Mouse (Mus musculus): Measurements from ENCODE around the gene Gtf3a. TPM values are rescaled to one million over a fixed set of nuclear protein-coding genes. Genes with fewer than 3 reads are reported as not detected.

The Gtf3a gene
- polyA plus RNA-seq, 1 experiment from 2014 or later = 136 TPM

- Histone ChIP-seq H3K4me1 (ENCODE audit: control insufficient read depth, insufficient read depth, low read length) (peaks cover 7% of the 10 kb centered on the region; the same call in 1 of the 2 replicates), H3K36me3 (ENCODE audit: control insufficient read depth, insufficient read depth, low read length) (no peaks in the 10 kb centered on the region), H3K9ac (ENCODE audit: low read depth, low read length) (no peak overlapping the region), H3K4me2 (ENCODE audit: low read depth, low read length) (no peak overlapping the region), H3K27ac (ENCODE audit: low read length) (no peak overlapping the region), H3K9me3 (ENCODE audit: control insufficient read depth, low read length) (no peaks in the 10 kb centered on the region), H3K27me3 (replicated peaks; ENCODE audit: control insufficient read depth, insufficient read depth, low read length) (no peaks in the 10 kb centered on the region), H3K4me3 (ENCODE audit: low read length) (no peak overlapping the region)
- WGBS = 68% methylated on average over 10 of the region's 10 CpGs
- ATAC-seq = no peak
These were observed 23.5 kb downstream of the Gtf3a start for GRCm38 (mm10) chr5:146971776-146972561.

- no peaks in the 10 kb centered on the region for H3K9me3 ChIP-seq (ENCODE audit: control insufficient read depth, low read length)
- 87% methylated on average over 9 of the region's 9 CpGs for WGBS
These were observed 24.9 kb downstream of the Gtf3a start for GRCm38 (mm10) chr5:146973353-146973752.

DNA sequence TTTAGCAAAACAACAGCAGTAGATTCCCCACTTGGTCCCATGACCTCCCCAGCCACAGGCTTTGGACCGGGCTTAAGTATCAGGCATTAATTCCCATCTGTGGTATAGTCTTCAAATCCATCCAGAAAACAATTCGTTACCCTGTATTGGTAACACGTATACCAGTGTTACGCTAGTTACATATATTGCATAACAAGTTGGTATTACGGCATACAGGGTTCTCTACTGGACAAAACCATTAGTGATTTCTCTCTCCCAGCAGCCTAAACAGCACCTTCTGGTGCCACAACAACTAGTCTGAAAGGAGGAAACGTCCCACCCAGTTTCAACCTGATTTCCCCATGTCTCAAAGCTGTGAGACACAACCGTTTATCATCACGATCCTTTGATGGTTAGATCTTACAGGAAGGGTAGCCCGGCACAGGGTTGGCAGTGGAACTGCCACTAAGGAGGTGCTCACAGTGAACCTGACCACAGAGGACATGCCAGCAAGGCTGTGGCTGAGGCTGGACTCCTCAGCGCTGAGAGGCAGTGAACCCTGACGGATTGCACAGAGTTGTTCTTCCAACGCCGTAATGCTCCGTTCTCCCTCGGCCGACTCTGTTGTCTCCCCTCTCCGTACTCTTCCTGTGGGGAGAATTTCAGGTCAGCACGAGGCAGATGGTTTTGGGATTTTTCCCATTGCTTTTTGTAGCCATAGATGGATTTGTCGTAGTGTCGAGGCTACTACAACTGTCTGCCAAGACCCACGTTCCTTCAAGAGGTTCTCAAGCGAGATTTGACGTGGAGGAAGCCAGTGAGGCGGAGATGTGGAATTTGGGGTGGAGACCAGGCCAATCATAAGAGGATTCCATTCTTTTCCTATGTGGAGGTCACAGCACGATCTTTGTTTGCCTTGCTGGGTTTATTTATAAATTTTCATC is 25.7 kb downstream of the Gtf3a start:
- Histone ChIP-seq H3K4me3 (ENCODE audit: low read length) (no peak overlapping the region), H3K27me3 (replicated peaks; ENCODE audit: control insufficient read depth, insufficient read depth, low read length) (no peaks in the 10 kb centered on the region), H3K36me3 (ENCODE audit: control insufficient read depth, insufficient read depth, low read length) (no peaks in the 10 kb centered on the region), H3K27ac (ENCODE audit: low read length) (no peak overlapping the region), H3K9me3 (ENCODE audit: control insufficient read depth, low read length) (no peaks in the 10 kb centered on the region), H3K4me1 (ENCODE audit: control insufficient read depth, insufficient read depth, low read length) (peaks cover 7% of the 10 kb centered on the region; the same call in 1 of the 2 replicates), H3K9ac (ENCODE audit: low read depth, low read length) (0 out of 2 replicates have a peak overlapping the region, but pooled peaks have one; percentile 52), H3K4me2 (ENCODE audit: low read depth, low read length) (0 out of 2 replicates have a peak overlapping the region, but pooled peaks have one; percentile 2)
- peak; percentile 36; the same call in 1 of the 2 replicates for ATAC-seq
- 64% methylated on average over 25 of the region's 25 CpGs for WGBS

More at GRCm38 (mm10) chr5:146973353-146973752, 24.9 kb downstream of the Gtf3a start:
- no peak overlapping the region for H3K27ac ChIP-seq (ENCODE audit: low read length)
- H3K4me3 ChIP-seq (ENCODE audit: low read length) = no peak overlapping the region
- H3K4me1 ChIP-seq (ENCODE audit: control insufficient read depth, insufficient read depth, low read length) = peaks cover 7% of the 10 kb centered on the region; the same call in 1 of the 2 replicates
- no peak overlapping the region for H3K9ac ChIP-seq (ENCODE audit: low read depth, low read length)
- H3K4me2 ChIP-seq (ENCODE audit: low read depth, low read length) = no peak overlapping the region
- ATAC-seq = no peak
- H3K36me3 ChIP-seq (ENCODE audit: control insufficient read depth, insufficient read depth, low read length) = no peaks in the 10 kb centered on the region
- no peaks in the 10 kb centered on the region for H3K27me3 ChIP-seq (replicated peaks; ENCODE audit: control insufficient read depth, insufficient read depth, low read length)

DNA sequence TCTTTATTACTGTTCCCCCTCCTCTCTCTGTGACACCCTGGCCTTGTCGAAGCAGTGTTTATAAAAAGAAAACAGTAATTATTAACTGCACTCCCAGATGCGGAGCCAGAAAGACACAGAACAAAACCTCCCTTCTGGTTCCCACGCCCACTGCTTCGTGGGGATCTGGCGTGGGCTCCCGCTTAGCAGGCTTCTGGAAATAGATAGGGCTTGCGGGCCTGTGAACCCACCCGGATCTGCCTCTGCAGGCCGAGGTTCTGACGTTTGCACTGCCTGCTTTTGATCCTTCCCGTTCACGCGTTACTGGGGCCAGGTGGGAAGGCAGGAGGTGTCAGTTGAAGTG is 26.3 kb downstream of the Gtf3a start:
- no peaks in the 10 kb centered on the region for H3K36me3 ChIP-seq (ENCODE audit: control insufficient read depth, insufficient read depth, low read length)
- no peaks in the 10 kb centered on the region for H3K27me3 ChIP-seq (replicated peaks; ENCODE audit: control insufficient read depth, insufficient read depth, low read length)
- 34% methylated on average over 13 of the region's 13 CpGs for WGBS
- H3K27ac ChIP-seq (ENCODE audit: low read length) = no peak overlapping the region
- H3K4me1 ChIP-seq (ENCODE audit: control insufficient read depth, insufficient read depth, low read length) = peaks cover 7% of the 10 kb centered on the region; the same call in 1 of the 2 replicates
- peak overlapping the region; percentile 52 for H3K9ac ChIP-seq (ENCODE audit: low read depth, low read length)
- H3K9me3 ChIP-seq (ENCODE audit: control insufficient read depth, low read length) = no peaks in the 10 kb centered on the region
- H3K4me3 ChIP-seq (ENCODE audit: low read length) = no peak overlapping the region
- ATAC-seq = no peak
- 0 out of 2 replicates have a peak overlapping the region, but pooled peaks have one; percentile 2 for H3K4me2 ChIP-seq (ENCODE audit: low read depth, low read length)

- no peaks in the 10 kb centered on the region for H3K4me1 ChIP-seq (ENCODE audit: control insufficient read depth, insufficient read depth, low read length)
- 86% methylated on average over 6 of the region's 6 CpGs for WGBS
- no peak overlapping the region for H3K4me3 ChIP-seq (ENCODE audit: low read length)
- H3K4me2 ChIP-seq (ENCODE audit: low read depth, low read length) = no peak overlapping the region
- H3K9ac ChIP-seq (ENCODE audit: low read depth, low read length) = no peak overlapping the region
- H3K36me3 ChIP-seq (ENCODE audit: control insufficient read depth, insufficient read depth, low read length) = no peaks in the 10 kb centered on the region
- no peak overlapping the region for H3K27ac ChIP-seq (ENCODE audit: low read length)
- no peak for ATAC-seq
- no peaks in the 10 kb centered on the region for H3K9me3 ChIP-seq (ENCODE audit: control insufficient read depth, low read length)
- no peaks in the 10 kb centered on the region for H3K27me3 ChIP-seq (replicated peaks; ENCODE audit: control insufficient read depth, insufficient read depth, low read length)
These were observed 32.9 kb downstream of the Gtf3a start for GRCm38 (mm10) chr5:146981376-146981775.

GRCm38 (mm10) chr5:146983216-146983615 is 34.8 kb downstream of the Gtf3a start:
- Histone ChIP-seq H3K4me3 (ENCODE audit: low read length) (no peak overlapping the region), H3K36me3 (ENCODE audit: control insufficient read depth, insufficient read depth, low read length) (no peaks in the 10 kb centered on the region), H3K4me1 (ENCODE audit: control insufficient read depth, insufficient read depth, low read length) (no peaks in the 10 kb centered on the region), H3K9me3 (ENCODE audit: control insufficient read depth, low read length) (no peaks in the 10 kb centered on the region), H3K9ac (ENCODE audit: low read depth, low read length) (no peak overlapping the region), H3K27ac (ENCODE audit: low read length) (no peak overlapping the region), H3K4me2 (ENCODE audit: low read depth, low read length) (no peak overlapping the region), H3K27me3 (replicated peaks; ENCODE audit: control insufficient read depth, insufficient read depth, low read length) (no peaks in the 10 kb centered on the region)
- ATAC-seq = peak; percentile 44; the same call in 1 of the 2 replicates
- WGBS = 7% methylated on average over 8 of the region's 8 CpGs

- Histone ChIP-seq H3K4me3 (ENCODE audit: low read length) (no peak overlapping the region), H3K9ac (ENCODE audit: low read depth, low read length) (no peak overlapping the region), H3K27me3 (replicated peaks; ENCODE audit: control insufficient read depth, insufficient read depth, low read length) (no peaks in the 10 kb centered on the region), H3K9me3 (ENCODE audit: control insufficient read depth, low read length) (no peaks in the 10 kb centered on the region), H3K27ac (ENCODE audit: low read length) (no peak overlapping the region), H3K36me3 (ENCODE audit: control insufficient read depth, insufficient read depth, low read length) (no peaks in the 10 kb centered on the region), H3K4me1 (ENCODE audit: control insufficient read depth, insufficient read depth, low read length) (no peaks in the 10 kb centered on the region), H3K4me2 (ENCODE audit: low read depth, low read length) (no peak overlapping the region)
- no peak for ATAC-seq
- 69% methylated on average over 21 of the region's 21 CpGs for WGBS
These were observed 37.4 kb downstream of the Gtf3a start for GRCm38 (mm10) chr5:146985725-146986433.

DNA sequence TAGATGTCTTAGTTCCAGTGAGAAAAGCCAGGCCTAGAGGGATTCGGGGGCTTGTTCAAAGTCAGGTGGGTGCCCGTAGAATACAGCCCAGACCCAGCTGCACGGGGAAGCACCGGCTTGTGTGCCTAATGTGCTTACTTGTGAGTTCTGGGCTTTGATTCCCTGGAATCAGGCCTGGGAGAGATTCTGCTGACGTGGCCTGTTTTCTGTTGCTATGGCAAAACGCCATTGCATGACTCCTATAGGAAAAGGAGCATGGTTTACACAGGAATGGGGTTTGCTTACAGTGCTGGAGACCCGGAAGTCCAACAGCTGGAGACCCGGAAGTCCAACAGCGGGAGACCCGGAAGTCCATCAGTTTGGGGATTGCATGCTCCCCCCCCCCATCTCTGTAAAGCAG is 39.1 kb downstream of the Gtf3a start:
- ATAC-seq = no peak
- Histone ChIP-seq H3K27ac (ENCODE audit: low read length) (no peak overlapping the region), H3K27me3 (replicated peaks; ENCODE audit: control insufficient read depth, insufficient read depth, low read length) (no peaks in the 10 kb centered on the region), H3K9ac (ENCODE audit: low read depth, low read length) (no peak overlapping the region), H3K4me3 (ENCODE audit: low read length) (no peak overlapping the region), H3K4me2 (ENCODE audit: low read depth, low read length) (no peak overlapping the region), H3K4me1 (ENCODE audit: control insufficient read depth, insufficient read depth, low read length) (no peaks in the 10 kb centered on the region), H3K9me3 (ENCODE audit: control insufficient read depth, low read length) (no peaks in the 10 kb centered on the region), H3K36me3 (ENCODE audit: control insufficient read depth, insufficient read depth, low read length) (no peaks in the 10 kb centered on the region)
- 75% methylated on average over 10 of the region's 10 CpGs for WGBS

GRCm38 (mm10) chr5:146989051-146989450 is 40.6 kb downstream of the Gtf3a start:
- Histone ChIP-seq H3K4me2 (ENCODE audit: low read depth, low read length) (no peak overlapping the region), H3K9me3 (ENCODE audit: control insufficient read depth, low read length) (no peaks in the 10 kb centered on the region), H3K4me1 (ENCODE audit: control insufficient read depth, insufficient read depth, low read length) (no peaks in the 10 kb centered on the region), H3K27me3 (replicated peaks; ENCODE audit: control insufficient read depth, insufficient read depth, low read length) (no peaks in the 10 kb centered on the region), H3K36me3 (ENCODE audit: control insufficient read depth, insufficient read depth, low read length) (no peaks in the 10 kb centered on the region), H3K27ac (ENCODE audit: low read length) (no peak overlapping the region), H3K9ac (ENCODE audit: low read depth, low read length) (no peak overlapping the region), H3K4me3 (ENCODE audit: low read length) (no peak overlapping the region)
- no peak for ATAC-seq
- 66% methylated on average over 5 of the region's 5 CpGs for whole genome bisulfite sequencing

Data from intestine, embryonic 16.5 days (tissue).